9 mouse cellular contexts compared by ENCODE assay signal in the genomic region with DNA sequence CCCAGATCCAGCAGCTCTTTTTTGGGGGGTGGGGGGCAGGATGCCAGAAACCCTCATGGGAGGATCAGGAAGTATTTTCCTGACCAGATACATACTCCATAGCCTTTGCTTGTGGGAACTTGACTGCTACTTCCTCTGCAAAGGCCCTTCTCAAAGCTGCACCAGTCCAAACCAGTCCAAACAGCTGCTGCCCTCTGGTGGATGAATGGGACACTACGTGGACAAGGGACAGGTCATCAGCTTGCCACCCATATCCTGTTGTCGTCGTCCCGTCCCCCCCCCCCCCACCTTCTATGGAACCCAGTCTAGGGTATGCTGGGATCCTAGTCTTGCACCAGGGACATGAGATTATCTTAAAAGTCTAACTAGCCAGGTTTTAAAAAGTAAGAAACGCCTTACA. TPM values are rescaled to one million over a fixed set of nuclear protein-coding genes. Genes with fewer than 3 reads are reported as not detected.
DNase-seq lines count a peak whose midpoint lies in the region; ATAC-seq lines count a peak whose summit lies in the region.
"Had no signal": no experiment of that assay in that cellular context is flagged by ENCODE, and none has a peak within 500 bp of the region (broad histone marks: within the 10 kb centered on the region; RNA-seq: fewer than 3 reads in every experiment).

No protein-coding gene starts in this region.

- no peak overlapping the region for H3K27ac ChIP-seq in forebrain, embryonic 12.5 days
- no peak overlapping the region for H3K27ac ChIP-seq in hindbrain, embryonic 11.5 days (ENCODE audit: low read depth, low read length)
- H3K27ac ChIP-seq: macrophage had no signal

- DNase-seq in R1 (ENCODE audit: low read depth, low spot score), result peak; percentile 60
- peak; percentile 38 for DNase-seq in c-Kit-positive CD71-positive TER-119-positive erythroid progenitor cells, embryonic 14.5 days (ENCODE audit: low spot score)
- peak; percentile 86 for DNase-seq in hindbrain, embryonic 11.5 days (ENCODE audit: low spot score)
- DNase-seq in layer of hippocampus, postnatal 14 days (ENCODE audit: low spot score in 2 of 2), result peak; percentile 59 to 70
- peak; percentile 77 to 84 for DNase-seq in lung, postnatal 4 days
- peak; percentile 76 for DNase-seq in right cerebral cortex, postnatal 4 days

- H3K27me3 ChIP-seq in forebrain, embryonic 12.5 days, result no peaks in the 10 kb centered on the region
- H3K27me3 ChIP-seq in hindbrain, embryonic 11.5 days (ENCODE audit: control insufficient read depth, insufficient read depth, low read length), result no peaks in the 10 kb centered on the region

- H3K36me3 ChIP-seq in forebrain, embryonic 12.5 days (replicated peaks), result no peaks in the 10 kb centered on the region
- no peaks in the 10 kb centered on the region for H3K36me3 ChIP-seq in hindbrain, embryonic 11.5 days (ENCODE audit: control insufficient read depth, insufficient read depth, low read length)

- WGBS in forebrain, embryonic 12.5 days, result 16% methylated on average over 5 of the region's 5 CpGs
- WGBS in hindbrain, embryonic 11.5 days, result 25% methylated on average over 4 of the region's 5 CpGs

- no peak overlapping the region for H3K9ac ChIP-seq in forebrain, embryonic 12.5 days
- no peak overlapping the region for H3K9ac ChIP-seq in hindbrain, embryonic 11.5 days (ENCODE audit: low read depth, low read length)

- H3K4me1 ChIP-seq in forebrain, embryonic 12.5 days, result no peaks in the 10 kb centered on the region
- no peaks in the 10 kb centered on the region for H3K4me1 ChIP-seq in hindbrain, embryonic 11.5 days (replicated peaks; ENCODE audit: control insufficient read depth, insufficient read depth, low read length)

- peak; percentile 60; the same call in 1 of the 2 replicates for ATAC-seq in forebrain, embryonic 12.5 days (ENCODE audit: low FRiP score)
- 0 out of 2 replicates have a peak, but pooled peaks have one; percentile 12 for ATAC-seq in hindbrain, embryonic 11.5 days (ENCODE audit: low FRiP score)
- no peak for ATAC-seq in activated CD4-positive, CD25-positive, alpha-beta regulatory T cell, adult 4 months

- H3K4me2 ChIP-seq in forebrain, embryonic 12.5 days, result no peak overlapping the region
- H3K4me2 ChIP-seq in hindbrain, embryonic 11.5 days (replicated peaks; ENCODE audit: low read depth, low read length), result no peak overlapping the region

- no peak overlapping the region for H3K4me3 ChIP-seq in forebrain, embryonic 12.5 days (replicated peaks)
- no peak overlapping the region for H3K4me3 ChIP-seq in hindbrain, embryonic 11.5 days (ENCODE audit: low read depth, low read length)

- no peaks in the 10 kb centered on the region for H3K9me3 ChIP-seq in forebrain, embryonic 12.5 days
- no peaks in the 10 kb centered on the region for H3K9me3 ChIP-seq in hindbrain, embryonic 11.5 days (ENCODE audit: control insufficient read depth, low read length)

RNA-seq across cellular contexts. Expression of a gene that starts 16.5 kb away (rescaled TPM):
- polyA plus RNA-seq in forebrain, embryonic 12.5 days (2016; fragmentation: Nextera tagmentation; extraction: Ambion mirVana), result not detected in 2 replicates
- 0.28 and 1.1 TPM in 2 replicates for polyA plus RNA-seq in hindbrain, embryonic 11.5 days (2014; fragmentation: Nextera tagmentation; extraction: Ambion mirVana)
- total RNA-seq in layer of hippocampus, postnatal 14 days (2021), result under 1 TPM in 1 of 2 experiments, not detected in 1; 0.65 TPM
- polyA plus RNA-seq in activated CD4-positive, CD25-positive, alpha-beta regulatory T cell, adult 4 months (2017; shearing (Covaris generic)), result not detected
- polyA plus RNA-seq: macrophage had no signal

RNA-seq across cellular contexts. Expression of a gene that starts 20.6 kb away (rescaled TPM):
- polyA plus RNA-seq in forebrain, embryonic 12.5 days (2016; fragmentation: Nextera tagmentation; extraction: Ambion mirVana), result 0.19 and 0.23 TPM in 2 replicates
- polyA plus RNA-seq in hindbrain, embryonic 11.5 days (2014; fragmentation: Nextera tagmentation; extraction: Ambion mirVana), result 0.12 and 0.17 TPM in 2 replicates
- total RNA-seq in layer of hippocampus, postnatal 14 days (2021), result 1 to 10 TPM; 3.5 to 5.5 TPM
- polyA plus RNA-seq in activated CD4-positive, CD25-positive, alpha-beta regulatory T cell, adult 4 months (2017; shearing (Covaris generic)), result not detected
- polyA plus RNA-seq: macrophage had no signal
